Mouse (Mus musculus): ENCODE results near the gene Ly6c2.
"Not testable (repeated sequence)": the region's sequence is repeated elsewhere in the genome, so short reads cannot be mapped to it uniquely, and the experiment has no call there.

GRCm38 (mm10) chr15:75117481-75117880 lies 5.7 kb upstream of the Ly6c2 start:
- not testable (repeated sequence) for TF ChIP-seq CTCF (IDR thresholded peaks at IDR 0.05; ENCODE audit: borderline replicate concordance, insufficient read depth, low read length); POLR2A (IDR thresholded peaks at IDR 0.05; ENCODE audit: low read depth, low read length)
